Mouse (Mus musculus): ENCODE data around the gene Proser2.

- no peak for TF ChIP-seq CTCF (IDR thresholded peaks at IDR 0.05; ENCODE audit: extremely low read depth, insufficient read length, insufficient replicate concordance, low read depth, low read length)
- TF ChIP-seq POLR2A (IDR thresholded peaks at IDR 0.05; ENCODE audit: low read depth, low read length) = no peak
Observed at GRCm38 (mm10) chr2:6142915-6143654, 13.1 kb upstream of the Proser2 start.
